Mouse (Mus musculus) left cerebral cortex, adult 9 months (tissue): ENCODE measurements at regions not wholly inside any gene's neighbourhood (a gene's known extent, or its start where the extent isn't known, plus 50 kb on each side); places are given as distances from the start of the nearest gene placed in this dataset.

Source experiments
- DNase-seq, 2 experiments: peaks; one replicate each; pipeline ENCODE4 v3.0.0; 2022; ENCODE audit warnings: low spot score in 2 of 2

DNA sequence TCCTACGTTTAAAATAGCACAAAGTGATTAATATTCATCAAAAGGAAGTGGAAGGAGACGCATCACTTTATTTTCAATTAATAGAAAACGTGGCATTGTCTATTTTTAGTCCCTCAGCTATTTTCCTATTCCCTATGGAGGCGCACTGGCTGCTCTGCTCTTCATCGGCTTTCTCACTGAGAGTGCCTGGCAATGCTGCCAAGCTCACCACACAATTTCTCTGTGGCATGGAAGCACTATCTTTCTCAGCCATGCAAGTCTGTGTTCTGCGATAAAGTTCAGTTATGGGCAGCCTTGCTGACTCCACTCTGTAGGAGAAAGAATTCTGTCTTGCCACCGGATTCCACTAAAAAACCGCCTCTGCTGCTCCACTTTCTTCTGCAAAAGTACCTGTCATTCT lies 67.1 kb upstream of the Mgat4c start:
- peak in 1 of 2 experiments; percentile 2 for DNase-seq
